Mouse (Mus musculus) CH12.LX (cell line): ENCODE results near the gene Insig2. TPM values are rescaled to one million over a fixed set of nuclear protein-coding genes. Genes with fewer than 3 reads are reported as not detected.
A peak's percentile ranks its signal among the peaks of the same experiment; 100 is the strongest.

Experiments
- DNase-seq: peaks from one replicate; pipeline ENCODE4 v3.0.0-alpha.2; 2013; ENCODE audit errors: extremely low read depth
- H3K27ac ChIP-seq: 2 replicates; pipeline ENCODE4 v1.5.1; 2012; ENCODE audit warnings: low read depth, mild to moderate bottlenecking, control low read depth, moderate library complexity; ENCODE audit not compliant: insufficient read depth
- H3K27me3 ChIP-seq: replicated peaks from 2 replicates; pipeline ENCODE3; 2012; ENCODE audit warnings: inconsistent platforms
- H3K36me3 ChIP-seq, 2 experiments: replicated peaks in 1 of 2; 2 replicates each; pipeline versions ENCODE3 to v1.6.1; 2012; ENCODE audit warnings: inconsistent platforms in 1 of 2, low read length in 1 of 2, mild to moderate bottlenecking in 1 of 2, mixed read lengths in 1 of 2, moderate library complexity in 1 of 2; ENCODE audit not compliant: control insufficient read depth in 1 of 2, insufficient read depth in 1 of 2
- H3K4me1 ChIP-seq, 2 experiments: 2 replicates each; pipeline ENCODE4 v1.6.1; 2012; ENCODE audit warnings: inconsistent platforms in 1 of 2, moderate library complexity in 1 of 2; ENCODE audit not compliant: insufficient read depth in 2 of 2, control insufficient read depth in 1 of 2
- H3K4me2 ChIP-seq: 2 replicates; pipeline ENCODE4 v1.6.1; 2012; ENCODE audit warnings: low read depth, mild to moderate bottlenecking, control low read depth; ENCODE audit not compliant: poor library complexity, insufficient read depth, severe bottlenecking
- H3K4me3 ChIP-seq, 3 experiments: fragments of 150-350 bp in 1 of 3; sonication (generic) in 1 of 3; replicated peaks in 1 of 3; 2 replicates each; pipeline versions ENCODE3 to v1.5.1; 2011 to 2012; ENCODE audit warnings: low read depth in 2 of 3, low read length in 2 of 3, mild to moderate bottlenecking in 2 of 3, moderate library complexity in 2 of 3, control low read depth in 1 of 3, improper control_type of control experiment in 1 of 3, inconsistent platforms in 1 of 3, mixed read lengths in 1 of 3; ENCODE audit not compliant: poor library complexity in 1 of 3
- H3K79me2 ChIP-seq: replicated peaks from 2 replicates; pipeline ENCODE4 v1.6.1; 2012; ENCODE audit warnings: mild to moderate bottlenecking, moderate library complexity; ENCODE audit not compliant: control insufficient read depth, poor library complexity, insufficient read depth, severe bottlenecking; ENCODE audit errors: extremely low read depth
- H3K9ac ChIP-seq: 2 replicates; pipeline ENCODE4 v1.6.1; 2012; ENCODE audit warnings: low read depth, mild to moderate bottlenecking, control low read depth, moderate library complexity; ENCODE audit not compliant: insufficient read depth
- H3K9me3 ChIP-seq: replicated peaks from 2 replicates; pipeline ENCODE3; 2012; ENCODE audit warnings: low read length, inconsistent platforms, mixed read lengths
- BHLHE40 ChIP-seq: IDR thresholded peaks from 2 replicates; pipeline ENCODE4 v1.6.1; 2011; ENCODE audit warnings: mild to moderate bottlenecking, low read depth, low read length, improper control_type of control experiment
- CHD1 ChIP-seq: IDR thresholded peaks from 2 replicates; pipeline ENCODE4 v1.6.1; 2012; ENCODE audit warnings: low read depth, low read length, improper control_type of control experiment, inconsistent platforms
- CHD2 ChIP-seq: IDR thresholded peaks from 2 replicates; pipeline ENCODE4 v1.6.1; 2011; ENCODE audit warnings: low read length, improper control_type of control experiment
- CTCF ChIP-seq, 2 experiments: IDR thresholded peaks in 1 of 2; conservative IDR thresholded peaks in 1 of 2; 2 replicates each; pipeline ENCODE4 v1.5.1; 2011 to 2012; ENCODE audit warnings: low read depth in 2 of 2, low read length in 2 of 2, improper control_type of control experiment in 1 of 2, inconsistent platforms in 1 of 2, mild to moderate bottlenecking in 1 of 2, moderate library complexity in 1 of 2
- EP300 ChIP-seq: IDR thresholded peaks from 2 replicates; pipeline ENCODE4 v1.6.1; 2011; ENCODE audit warnings: low read length, improper control_type of control experiment
- ETS1 ChIP-seq: conservative IDR thresholded peaks from 2 replicates; pipeline ENCODE4 v1.6.1; 2012; ENCODE audit warnings: low read depth, mild to moderate bottlenecking, inconsistent platforms, low read length, improper control_type of control experiment, moderate library complexity
- HCFC1 ChIP-seq: IDR thresholded peaks from 2 replicates; pipeline ENCODE4 v1.6.1; 2012; ENCODE audit warnings: low read depth, mild to moderate bottlenecking, inconsistent platforms, low read length, improper control_type of control experiment
- IRF4 ChIP-seq: IDR thresholded peaks from 2 replicates; pipeline ENCODE4 v1.6.1; 2014; ENCODE audit warnings: low read depth, mild to moderate bottlenecking, inconsistent platforms, low read length, improper control_type of control experiment
- JUN ChIP-seq: IDR thresholded peaks from 2 replicates; pipeline ENCODE4 v1.6.1; 2011; ENCODE audit warnings: low read depth, mild to moderate bottlenecking, low read length, improper control_type of control experiment, moderate library complexity; ENCODE audit not compliant: insufficient read depth
- JUND ChIP-seq: conservative IDR thresholded peaks from 2 replicates; pipeline ENCODE4 v1.6.1; 2011; ENCODE audit warnings: low read depth, low read length, improper control_type of control experiment
- KAT2A ChIP-seq: IDR thresholded peaks from 2 replicates; pipeline ENCODE4 v1.6.1; 2012; ENCODE audit warnings: low read length, improper control_type of control experiment, inconsistent platforms; ENCODE audit not compliant: insufficient replicate concordance
- MAFK ChIP-seq: IDR thresholded peaks from 2 replicates; pipeline ENCODE4 v1.6.1; 2011; ENCODE audit warnings: low read length, improper control_type of control experiment; ENCODE audit not compliant: insufficient replicate concordance
- MAX ChIP-seq: IDR thresholded peaks from 2 replicates; pipeline ENCODE4 v1.6.1; 2011; ENCODE audit warnings: low read length, improper control_type of control experiment
- MAZ ChIP-seq: IDR thresholded peaks from 2 replicates; pipeline ENCODE4 v1.6.1; 2012; ENCODE audit warnings: low read depth, mild to moderate bottlenecking, inconsistent platforms, low read length, improper control_type of control experiment, moderate library complexity
- MEF2A ChIP-seq: IDR thresholded peaks from 2 replicates; pipeline ENCODE4 v1.6.1; 2014; ENCODE audit warnings: low read depth, mild to moderate bottlenecking, inconsistent platforms, low read length, improper control_type of control experiment, borderline replicate concordance
- MYC ChIP-seq: IDR thresholded peaks from 2 replicates; pipeline ENCODE4 v1.6.1; 2011; ENCODE audit warnings: low read depth, mild to moderate bottlenecking, improper control_type of control experiment, low read length
- NRF1 ChIP-seq: IDR thresholded peaks from 2 replicates; pipeline ENCODE4 v1.6.1; 2014; ENCODE audit warnings: low read depth, mild to moderate bottlenecking, inconsistent platforms, low read length, improper control_type of control experiment, moderate library complexity
- PAX5 ChIP-seq: IDR thresholded peaks from 2 replicates; pipeline ENCODE4 v1.6.1; 2012; ENCODE audit warnings: low read length, inconsistent platforms, mixed read lengths
- RAD21 ChIP-seq: IDR thresholded peaks from 2 replicates; pipeline ENCODE4 v1.6.1; 2011; ENCODE audit warnings: low read depth, mild to moderate bottlenecking, low read length, improper control_type of control experiment, moderate library complexity
- RCOR1 ChIP-seq: conservative IDR thresholded peaks from 2 replicates; pipeline ENCODE4 v1.6.1; 2012; ENCODE audit warnings: low read depth, mild to moderate bottlenecking, inconsistent platforms, low read length, improper control_type of control experiment
- SIN3A ChIP-seq: IDR thresholded peaks from 2 replicates; pipeline ENCODE4 v1.6.1; 2012; ENCODE audit warnings: low read length, improper control_type of control experiment, inconsistent platforms
- SMC3 ChIP-seq: IDR thresholded peaks from 2 replicates; pipeline ENCODE4 v1.6.1; 2011; ENCODE audit warnings: low read depth, low read length, improper control_type of control experiment
- TBP ChIP-seq: conservative IDR thresholded peaks from 2 replicates; pipeline ENCODE4 v1.6.1; 2011; ENCODE audit warnings: low read depth, low read length, improper control_type of control experiment
- TCF12 ChIP-seq: IDR thresholded peaks from 2 replicates; pipeline ENCODE4 v1.6.1; 2014; ENCODE audit warnings: low read depth, mild to moderate bottlenecking, inconsistent platforms, low read length, improper control_type of control experiment
- ZNF384 ChIP-seq: IDR thresholded peaks from 2 replicates; pipeline ENCODE4 v1.6.1; 2012; ENCODE audit warnings: low read depth, low read length, improper control_type of control experiment, inconsistent platforms
- dilution Hi-C: fragments of 300-500 bp; cut with MboI; formaldehyde crosslinking; loops from 2 replicates; pipeline ENCODE4 v1.14.3; 2020; ENCODE audit warnings: low sequenced_read_pairs; ENCODE audit not compliant: extremely low pct_unique_long_range_greater_than_20kb, extremely low pct_ligation_motif_present
- in situ Hi-C: fragments of 300-500 bp; cut with MboI; formaldehyde crosslinking; loops from 3 replicates; pipeline ENCODE4 v1.14.3; 2019; ENCODE audit warnings: low sequenced_read_pairs, low pct_ligation_motif_present, low pct_unique_long_range_greater_than_20kb, mixed read lengths
- polyA plus RNA-seq: library from polyadenylated mRNA; unstranded; fragments of >175 nt; gene quantifications from 2 replicates; pipeline ENCODE4 v1.2.1, GENCODE M21; 2012; ENCODE audit warnings: low read depth; ENCODE audit not compliant: insufficient read length
- total RNA-seq, 2 experiments: library from RNA; depleted of rRNA; stranded (reverse); fragments of 300-350 nt in 1 of 2; fragments of >200 nt in 1 of 2; gene quantifications; 2 replicates each; pipeline ENCODE4 v1.2.3; 2012 to 2014

Gene Insig2
- total and polyA plus RNA-seq, 3 experiments: 20.1 to 37.7 (median 21.2) TPM

GRCm38 (mm10) chr1:121277466-121277865 lies 54.9 kb downstream of the Insig2 start:
- in situ Hi-C loops: no loop called here
- no peaks in the 10 kb centered on the region for H3K9me3 ChIP-seq
- peak; percentile 90 for DNase-seq
- dilution Hi-C loops: no loop called here
- no peak overlapping the region for H3K4me3 ChIP-seq
- TF ChIP-seq MAZ (no peak), ETS1 (peak; percentile 82), SMC3 (no peak), TCF12 (peak; percentile 83), TBP (0 out of 2 replicates have a peak, but pooled peaks have one; percentile 32), CHD2 (peak; percentile 47; the same call in 1 of the 2 replicates), JUND (peak; percentile 91), SIN3A (peak; percentile 77), MEF2A (peak; percentile 99), NRF1 (peak; percentile 82), RCOR1 (0 out of 2 replicates have a peak, but pooled peaks have one; percentile 45), RAD21 (no peak; the same call in none of the 2 replicates), CTCF (conservative IDR thresholded peaks at IDR 0.05 in 1 of 2, IDR thresholded peaks at IDR 0.05 in 1 of 2; ENCODE audit: low read depth in 2 of 2, low read length in 2 of 2) (no peak), CHD1 (no peak), MYC (no peak), MAFK (0 out of 2 replicates have a peak, but pooled peaks have one; percentile 20), ZNF384 (peak; percentile 98), HCFC1 (peak; percentile 29; the same call in 1 of the 2 replicates), IRF4 (peak; percentile 56), PAX5 (no peak), EP300 (peak; percentile 83), JUN (peak; percentile 97), BHLHE40 (peak; percentile 84), MAX (peak; percentile 60; the same call in 1 of the 2 replicates), KAT2A (no peak)
- TF ChIP-seq, all 38 proteins: peak for 17
- Histone ChIP-seq H3K9ac (no peak overlapping the region; the same call in 1 of the 2 replicates), H3K4me1 (peaks cover 35 to 66% of the 10 kb centered on the region in 2 experiments), H3K27ac (peak overlapping the region; percentile 88), H3K27me3 (no peaks in the 10 kb centered on the region), H3K4me2 (peak overlapping the region; percentile 27; the same call in 1 of the 2 replicates), H3K36me3 (no peaks in the 10 kb centered on the region), H3K79me2 (no peaks in the 10 kb centered on the region)
